Mouse (Mus musculus) bone marrow, adult 2 months (tissue): ENCODE results near the gene Fam205c.

Experiments used
- CTCF ChIP-seq: fragments of 200-500 bp; IDR thresholded peaks from 2 replicates; pipeline ENCODE4 v1.5.1; 2011; ENCODE audit warnings: low read length, control low read depth; ENCODE audit not compliant: control insufficient read depth, insufficient read depth
- POLR2A ChIP-seq: fragments of 200-500 bp; IDR thresholded peaks from 2 replicates; pipeline ENCODE4 v1.6.1; 2011; ENCODE audit warnings: low read depth, mild to moderate bottlenecking, control low read depth, low read length, borderline replicate concordance; ENCODE audit not compliant: control insufficient read depth

DNA sequence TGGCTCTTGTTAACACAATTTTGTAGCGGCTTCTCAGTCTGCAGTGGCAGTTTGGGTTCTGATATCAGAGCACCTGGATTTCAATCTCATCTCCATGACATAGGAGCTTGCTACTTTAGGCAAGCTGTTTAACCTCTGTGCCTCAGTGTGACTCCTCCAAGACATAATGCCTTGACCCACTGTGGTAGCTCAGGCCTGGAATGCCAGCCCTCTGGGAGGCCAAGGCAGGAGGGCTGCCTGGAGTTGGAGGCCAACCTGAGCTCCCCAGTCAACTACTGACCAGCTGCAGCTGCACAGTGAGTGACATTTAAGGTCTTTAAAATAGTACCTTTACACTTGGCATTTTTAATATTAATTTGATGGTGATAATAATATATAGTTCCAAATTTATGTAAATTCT lies 41.9 kb upstream of the Fam205c start:
- TF ChIP-seq POLR2A = no peak
- no peak for TF ChIP-seq CTCF
